Mouse (Mus musculus): ENCODE data around the gene Scd2. TPM values are rescaled to one million over a fixed set of nuclear protein-coding genes. Genes with fewer than 3 reads are reported as not detected.

Gene Scd2
- polyA plus RNA-seq, 1 experiment from 2014 or later: 205 TPM

- no peak for ATAC-seq (ENCODE audit: low FRiP score, low TSS enrichment)
Measured at GRCm38 (mm10) chr19:44349689-44350088, 56.2 kb downstream of the Scd2 start.

GRCm38 (mm10) chr19:44351756-44352155 is 58.3 kb downstream of the Scd2 start:
- no peaks in the 10 kb centered on the region for H3K9me3 ChIP-seq (ENCODE audit: control insufficient read depth, low read length)
- no peaks in the 10 kb centered on the region for H3K4me1 ChIP-seq (ENCODE audit: control insufficient read depth, insufficient read depth, low read length)
- H3K27ac ChIP-seq (ENCODE audit: low read depth, low read length): no peak overlapping the region
- WGBS: 79% methylated on average over 7 of the region's 7 CpGs
- no peaks in the 10 kb centered on the region for H3K36me3 ChIP-seq (ENCODE audit: control insufficient read depth, insufficient read depth, low read length)
- ATAC-seq (ENCODE audit: low FRiP score, low TSS enrichment): no peak
- no peak overlapping the region for H3K4me3 ChIP-seq (ENCODE audit: low read length)
- no peak overlapping the region for H3K9ac ChIP-seq (ENCODE audit: low read depth, low read length)
- H3K27me3 ChIP-seq (ENCODE audit: control insufficient read depth, insufficient read depth, low read length): no peaks in the 10 kb centered on the region
- H3K4me2 ChIP-seq (replicated peaks; ENCODE audit: low read depth, low read length): no peak overlapping the region

More at GRCm38 (mm10) chr19:44349689-44350088, 56.2 kb downstream of the Scd2 start:
- H3K36me3 ChIP-seq (ENCODE audit: control insufficient read depth, insufficient read depth, low read length): no peaks in the 10 kb centered on the region
- H3K4me1 ChIP-seq (ENCODE audit: control insufficient read depth, insufficient read depth, low read length): no peaks in the 10 kb centered on the region
- WGBS: 86% methylated on average over 8 of the region's 8 CpGs
- H3K4me3 ChIP-seq (ENCODE audit: low read length): no peak overlapping the region
- H3K27me3 ChIP-seq (ENCODE audit: control insufficient read depth, insufficient read depth, low read length): no peaks in the 10 kb centered on the region
- no peak overlapping the region for H3K27ac ChIP-seq (ENCODE audit: low read depth, low read length)
- H3K9me3 ChIP-seq (ENCODE audit: control insufficient read depth, low read length): no peaks in the 10 kb centered on the region
- H3K4me2 ChIP-seq (replicated peaks; ENCODE audit: low read depth, low read length): no peak overlapping the region
- H3K9ac ChIP-seq (ENCODE audit: low read depth, low read length): no peak overlapping the region

Small RNAs within 50 kb of the gene (microRNA-seq; reads per million reads assigned to microRNA genes)
- gene Mir5114: not detected

Other genes starting within 250 kb of the Scd2 start
- 29.7 and 39.0 TPM in 2 replicates for gene Erlin1, start 223.9 kb upstream of the Scd2 start, polyA plus RNA-seq (2014; fragmentation: Nextera tagmentation; extraction: Ambion mirVana)
- gene Chuk, start 186.2 kb upstream of the Scd2 start, polyA plus RNA-seq (2014; fragmentation: Nextera tagmentation; extraction: Ambion mirVana): 39.1 and 54.6 TPM in 2 replicates
- gene Cwf19l1, start 157.8 kb upstream of the Scd2 start, polyA plus RNA-seq (2014; fragmentation: Nextera tagmentation; extraction: Ambion mirVana): 26.2 and 39.2 TPM in 2 replicates
- gene Bloc1s2, start 147.2 kb upstream of the Scd2 start, polyA plus RNA-seq (2014; fragmentation: Nextera tagmentation; extraction: Ambion mirVana): 95.1 and 117 TPM in 2 replicates
- 0.06 TPM in 1 of 2 replicates, not detected in the other for gene Pkd2l1, start 101.2 kb upstream of the Scd2 start, polyA plus RNA-seq (2014; fragmentation: Nextera tagmentation; extraction: Ambion mirVana)
- gene Scd3, start 90.4 kb upstream of the Scd2 start, polyA plus RNA-seq (2014; fragmentation: Nextera tagmentation; extraction: Ambion mirVana): 0.12 and 0.96 TPM in 2 replicates
- 0.11 TPM in 1 of 2 replicates, not detected in the other for gene Scd4, start 39.4 kb downstream of the Scd2 start, polyA plus RNA-seq (2014; fragmentation: Nextera tagmentation; extraction: Ambion mirVana)
- 2.7 and 5.2 TPM in 2 replicates for gene Scd1, start 114.2 kb downstream of the Scd2 start, polyA plus RNA-seq (2014; fragmentation: Nextera tagmentation; extraction: Ambion mirVana)
- gene Wnt8b, start 199.8 kb downstream of the Scd2 start, polyA plus RNA-seq (2014; fragmentation: Nextera tagmentation; extraction: Ambion mirVana): 3.5 and 4.5 TPM in 2 replicates

Data from kidney, embryonic 14.5 days (tissue).